In genomic region chr6:115990479-115990878, GRCm38 (mm10) we compare ENCODE assay signal across 12 mouse cellular contexts. TPM values are rescaled to one million over a fixed set of nuclear protein-coding genes. Genes with fewer than 3 reads are reported as not detected.
DNase-seq lines count a peak whose midpoint lies in the region; ATAC-seq and TF ChIP-seq lines count a peak whose summit lies in the region.
"Had no signal": no experiment of that assay in that cellular context is flagged by ENCODE, and none has a peak within 500 bp of the region (broad histone marks: within the 10 kb centered on the region; RNA-seq: fewer than 3 reads in every experiment).

No protein-coding gene starts in this region.

- no peak overlapping the region for H3K9ac ChIP-seq in midbrain, postnatal 0 days (replicated peaks; ENCODE audit: low read length, poor library complexity, severe bottlenecking)
- 0 out of 2 replicates have a peak overlapping the region, but pooled peaks have one; percentile 30 for H3K9ac ChIP-seq in hindbrain, postnatal 0 days (replicated peaks; ENCODE audit: low read length)
- H3K9ac ChIP-seq: liver, embryonic 14.5 days had no signal

- H3K4me1 ChIP-seq in heart, embryonic 10.5 days = peaks cover 78% of the 10 kb centered on the region
- H3K4me1 ChIP-seq in midbrain, embryonic 10.5 days = peaks cover 58% of the 10 kb centered on the region
- 0 out of 2 replicates have a peak, but pooled peaks cover 5% of the 10 kb centered on the region for H3K4me1 ChIP-seq in midbrain, postnatal 0 days (ENCODE audit: insufficient read depth, low read length)
- H3K4me1 ChIP-seq in hindbrain, postnatal 0 days (ENCODE audit: insufficient read depth, low read length) = peaks cover 19% of the 10 kb centered on the region
- peaks cover 25% of the 10 kb centered on the region for H3K4me1 ChIP-seq in small intestine, adult 2 months (ENCODE audit: control insufficient read depth, insufficient read depth, insufficient read length, low read length)

- H3K27ac ChIP-seq in heart, embryonic 10.5 days = peak overlapping the region; percentile 82; the same call in 1 of the 2 replicates
- H3K27ac ChIP-seq in midbrain, embryonic 10.5 days (replicated peaks) = no peak overlapping the region
- no peak overlapping the region for H3K27ac ChIP-seq in midbrain, postnatal 0 days (ENCODE audit: low read depth, low read length)
- H3K27ac ChIP-seq in hindbrain, postnatal 0 days = no peak overlapping the region
- no peak overlapping the region for H3K27ac ChIP-seq in small intestine, adult 2 months (ENCODE audit: insufficient read depth, low read depth, low read length)
- H3K27ac ChIP-seq: liver, embryonic 14.5 days had no signal

- peaks cover 48% of the 10 kb centered on the region for H3K27me3 ChIP-seq in heart, embryonic 10.5 days (ENCODE audit: insufficient read depth, poor library complexity, severe bottlenecking)
- peaks cover 87% of the 10 kb centered on the region for H3K27me3 ChIP-seq in midbrain, embryonic 10.5 days (ENCODE audit: low read depth, poor library complexity, severe bottlenecking)
- H3K27me3 ChIP-seq in midbrain, postnatal 0 days (ENCODE audit: insufficient read depth, low read length) = peaks cover 42% of the 10 kb centered on the region
- H3K27me3 ChIP-seq in hindbrain, postnatal 0 days (ENCODE audit: insufficient read depth, low read length) = peaks cover 6% of the 10 kb centered on the region; the same call in 1 of the 2 replicates
- peaks cover 19% of the 10 kb centered on the region for H3K27me3 ChIP-seq in small intestine, adult 2 months (ENCODE audit: control insufficient read depth, insufficient read depth, low read length)

- H3K4me2 ChIP-seq in midbrain, postnatal 0 days (ENCODE audit: low read depth, low read length, poor library complexity, severe bottlenecking) = no peak overlapping the region
- H3K4me2 ChIP-seq in hindbrain, postnatal 0 days (ENCODE audit: low read depth, low read length) = peak overlapping the region; percentile 85

- peak overlapping the region; percentile 63 for H3K4me3 ChIP-seq in heart, embryonic 10.5 days
- H3K4me3 ChIP-seq in midbrain, embryonic 10.5 days = 0 out of 2 replicates have a peak overlapping the region, but pooled peaks have one; percentile 9
- H3K4me3 ChIP-seq in midbrain, postnatal 0 days (ENCODE audit: low read depth, low read length) = no peak overlapping the region
- H3K4me3 ChIP-seq in hindbrain, postnatal 0 days (ENCODE audit: low read length) = no peak overlapping the region
- H3K4me3 ChIP-seq in small intestine, adult 2 months (ENCODE audit: low read depth, low read length) = peak overlapping the region; percentile 9

- TF ChIP-seq CTCF in midbrain, postnatal 0 days (IDR thresholded peaks at IDR 0.05) = no peak
- TF ChIP-seq CTCF in hindbrain, postnatal 0 days (IDR thresholded peaks at IDR 0.05; ENCODE audit: low read depth) = no peak
- no peak for TF ChIP-seq CTCF in small intestine, adult 2 months (IDR thresholded peaks at IDR 0.05; ENCODE audit: extremely low read depth, insufficient read length, insufficient replicate concordance, low read depth, low read length)

- no peak for DNase-seq in heart, embryonic 10.5 days (ENCODE audit: low spot score)
- no peak for DNase-seq in heart, postnatal 4 days
- DNase-seq in midbrain, embryonic 10.5 days (ENCODE audit: low spot score) = no peak
- DNase-seq in midbrain, postnatal 0 days (ENCODE audit: low spot score) = no peak
- no peak for DNase-seq in hindbrain, postnatal 0 days (ENCODE audit: low spot score)
- DNase-seq in layer of hippocampus, adult 11-12 months (ENCODE audit: low spot score) = no peak
- DNase-seq: B cell, adult 2 months; cerebellum, adult 18-20 months had no signal

- peaks cover 10% of the 10 kb centered on the region; the same call in 1 of the 2 replicates for H3K36me3 ChIP-seq in heart, embryonic 10.5 days
- H3K36me3 ChIP-seq in midbrain, embryonic 10.5 days = no peaks in the 10 kb centered on the region
- H3K36me3 ChIP-seq in midbrain, postnatal 0 days (ENCODE audit: insufficient read depth, low read length) = no peaks in the 10 kb centered on the region
- no peaks in the 10 kb centered on the region for H3K36me3 ChIP-seq in hindbrain, postnatal 0 days (ENCODE audit: insufficient read depth, low read length)
- H3K36me3 ChIP-seq in small intestine, adult 2 months (ENCODE audit: control insufficient read depth, insufficient read depth, low read length) = no peaks in the 10 kb centered on the region

- no peak for TF ChIP-seq POLR2A in small intestine, adult 2 months (IDR thresholded peaks at IDR 0.05; ENCODE audit: low read depth, low read length)

- 70% methylated on average over 9 of the region's 9 CpGs for WGBS in heart, embryonic 10.5 days
- 88% methylated on average over 9 of the region's 9 CpGs for WGBS in midbrain, embryonic 10.5 days
- 76% methylated on average over 9 of the region's 9 CpGs for WGBS in midbrain, postnatal 0 days
- 83% methylated on average over 9 of the region's 9 CpGs for WGBS in hindbrain, postnatal 0 days
- WGBS in small intestine, adult 2 months = 77% methylated on average over 9 of the region's 9 CpGs

- no peak for ATAC-seq in midbrain, postnatal 0 days (ENCODE audit: low FRiP score)
- ATAC-seq in hindbrain, postnatal 0 days = no peak
- no peak for ATAC-seq in granulocyte monocyte progenitor cell, adult 5-6 weeks (replicated peaks; ENCODE audit: poor library complexity, severe bottlenecking)

- no peaks in the 10 kb centered on the region for H3K9me3 ChIP-seq in heart, embryonic 10.5 days
- no peaks in the 10 kb centered on the region for H3K9me3 ChIP-seq in midbrain, embryonic 10.5 days (replicated peaks)
- H3K9me3 ChIP-seq in midbrain, postnatal 0 days (ENCODE audit: low read length) = no peaks in the 10 kb centered on the region
- H3K9me3 ChIP-seq in hindbrain, postnatal 0 days (ENCODE audit: low read length) = no peaks in the 10 kb centered on the region

RNA-seq across cellular contexts. Expression of gene Plxnd1, which starts 4.3 kb away (rescaled TPM):
- 42.9 and 61.7 TPM in 2 replicates for polyA plus RNA-seq in heart, embryonic 10.5 days (2016; fragmentation: Nextera tagmentation; extraction: Ambion mirVana)
- 100 to 1,000 TPM; 191 to 208 TPM for total RNA-seq in heart, postnatal 4 days (2021)
- 18.1 and 18.9 TPM in 2 replicates for polyA plus RNA-seq in midbrain, embryonic 10.5 days (2016; fragmentation: Nextera tagmentation; extraction: Ambion mirVana)
- total RNA-seq in midbrain, postnatal 0 days (2014; rRNA removed) = 14.9 and 17.3 TPM in 2 replicates
- polyA plus RNA-seq in midbrain, postnatal 0 days (2015; fragmentation: Nextera tagmentation; extraction: Ambion mirVana) = 2.8 and 4.4 TPM in 2 replicates
- total RNA-seq in hindbrain, postnatal 0 days (2014; rRNA removed) = 31.2 and 36.1 TPM in 2 replicates
- 6.1 and 8.2 TPM in 2 replicates for polyA plus RNA-seq in hindbrain, postnatal 0 days (2015; fragmentation: Nextera tagmentation; extraction: Ambion mirVana)
- 26.2 TPM in 2 replicates for polyA plus RNA-seq in small intestine, adult 2 months (2012; rRNA removed)
- total RNA-seq in granulocyte monocyte progenitor cell, adult 5-6 weeks (2014; fragmentation: Nextera tagmentation) = 29.1 and 38.2 TPM in 2 replicates
- 43.3 and 46.6 TPM in 2 replicates for total RNA-seq in granulocyte monocyte progenitor cell, adult 5-6 weeks (2017)

RNA-seq across cellular contexts. Expression of gene H1foo, which starts 45.7 kb away (rescaled TPM):
- not detected in 2 replicates for polyA plus RNA-seq in heart, embryonic 10.5 days (2016; fragmentation: Nextera tagmentation; extraction: Ambion mirVana)
- not detected for total RNA-seq in heart, postnatal 4 days (2021)
- polyA plus RNA-seq in midbrain, embryonic 10.5 days (2016; fragmentation: Nextera tagmentation; extraction: Ambion mirVana) = not detected in 2 replicates
- not detected in 2 replicates for total RNA-seq in midbrain, postnatal 0 days (2014; rRNA removed)
- polyA plus RNA-seq in midbrain, postnatal 0 days (2015; fragmentation: Nextera tagmentation; extraction: Ambion mirVana) = not detected in 2 replicates
- total RNA-seq in hindbrain, postnatal 0 days (2014; rRNA removed) = 1.0 TPM in 1 of 2 replicates, not detected in the other
- polyA plus RNA-seq in hindbrain, postnatal 0 days (2015; fragmentation: Nextera tagmentation; extraction: Ambion mirVana) = not detected in 2 replicates
- not detected in 2 replicates for polyA plus RNA-seq in small intestine, adult 2 months (2012; rRNA removed)
- total RNA-seq in granulocyte monocyte progenitor cell, adult 5-6 weeks (2014; fragmentation: Nextera tagmentation) = not detected in 2 replicates
- not detected in 2 replicates for total RNA-seq in granulocyte monocyte progenitor cell, adult 5-6 weeks (2017)
- total RNA-seq: gastrocnemius, adult 18-20 months had no signal
- polyA plus RNA-seq: liver, embryonic 14.5 days had no signal

RNA-seq across cellular contexts. Expression of gene Rho, which starts 58.9 kb away (rescaled TPM):
- polyA plus RNA-seq in heart, embryonic 10.5 days (2016; fragmentation: Nextera tagmentation; extraction: Ambion mirVana) = 0.28 TPM in 1 of 2 replicates, not detected in the other
- total RNA-seq in heart, postnatal 4 days (2021) = under 1 TPM; 0.24 to 0.34 TPM
- 0.17 and 0.20 TPM in 2 replicates for polyA plus RNA-seq in midbrain, embryonic 10.5 days (2016; fragmentation: Nextera tagmentation; extraction: Ambion mirVana)
- 0.11 TPM in 1 of 2 replicates, not detected in the other for total RNA-seq in midbrain, postnatal 0 days (2014; rRNA removed)
- polyA plus RNA-seq in midbrain, postnatal 0 days (2015; fragmentation: Nextera tagmentation; extraction: Ambion mirVana) = 0.12 and 0.39 TPM in 2 replicates
- total RNA-seq in hindbrain, postnatal 0 days (2014; rRNA removed) = 0.37 and 1.1 TPM in 2 replicates
- polyA plus RNA-seq in hindbrain, postnatal 0 days (2015; fragmentation: Nextera tagmentation; extraction: Ambion mirVana) = 0.08 and 0.09 TPM in 2 replicates
- polyA plus RNA-seq in small intestine, adult 2 months (2012; rRNA removed) = 0.27 and 0.35 TPM in 2 replicates
- not detected in 2 replicates for total RNA-seq in granulocyte monocyte progenitor cell, adult 5-6 weeks (2014; fragmentation: Nextera tagmentation)
- not detected in 2 replicates for total RNA-seq in granulocyte monocyte progenitor cell, adult 5-6 weeks (2017)

Comparison
In these comparisons a context has a peak if more than half of its experiments do, and no peak if none do; other contexts are left out.
1. H3K4me3 ChIP-seq: peak in heart, embryonic 10.5 days (single experiment), midbrain, embryonic 10.5 days (single experiment) and small intestine, adult 2 months (single experiment); none in midbrain, postnatal 0 days (single experiment) and hindbrain, postnatal 0 days (single experiment).